Mouse (Mus musculus) spleen, postnatal 0 days (tissue): ENCODE data around the gene Olfr730. TPM values are rescaled to one million over a fixed set of nuclear protein-coding genes. Genes with fewer than 3 reads are reported as not detected.

Experiments
- polyA plus RNA-seq: library from polyadenylated mRNA; unstranded; fragments of >200 nt; fragmentation: Nextera tagmentation; extraction: Ambion mirVana; gene quantifications from 2 replicates; pipeline ENCODE4 v1.2.1, GENCODE M21; 2015

Olfr730 gene
- not detected in 2 replicates for polyA plus RNA-seq

DNA sequence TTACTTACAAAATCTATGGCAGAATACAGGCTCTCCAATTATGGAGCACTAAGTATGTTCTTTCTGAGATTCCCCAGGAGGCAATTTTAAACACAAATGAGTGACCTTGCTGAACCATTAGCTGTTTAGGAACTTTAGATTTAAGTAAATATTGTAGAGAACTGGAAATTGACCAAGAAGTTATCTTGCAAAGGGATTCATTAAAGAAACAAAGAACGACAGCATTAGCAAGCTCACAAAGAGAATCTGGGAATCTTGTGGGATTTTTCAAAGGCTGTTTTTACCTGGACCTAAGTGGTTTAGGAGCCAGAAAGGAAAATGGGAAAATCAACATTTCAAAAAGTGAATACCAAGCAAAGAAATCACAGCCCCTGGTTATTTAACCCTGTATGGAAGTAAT is at the start of gene Olfr730:
Gene Olfr730 (minus strand): TSS at position 101 of the 400 bp plus-strand sequence.

DNA sequence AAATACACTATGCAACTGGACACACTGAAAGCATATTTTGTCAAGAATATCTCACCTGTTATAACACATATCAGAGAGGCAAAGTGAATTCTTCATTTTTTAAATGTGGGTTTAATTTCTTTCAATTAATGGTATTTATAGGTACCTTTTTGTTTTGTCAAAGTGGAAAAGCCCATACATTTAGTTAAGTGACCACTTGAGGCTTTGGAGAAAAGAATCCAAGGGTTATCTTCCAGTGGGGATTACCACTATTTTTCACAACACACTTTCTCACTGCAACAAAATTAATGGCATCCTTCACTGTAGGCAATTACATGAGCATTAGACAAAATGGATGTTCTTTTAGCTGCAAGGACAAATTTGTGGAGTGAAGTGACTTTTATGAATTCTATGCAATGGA is 35.2 kb downstream of the Olfr730 start, which contains the start of gene Olfr729:
Gene Olfr729 (minus strand): TSS at position 101 of the 400 bp plus-strand sequence.

DNA sequence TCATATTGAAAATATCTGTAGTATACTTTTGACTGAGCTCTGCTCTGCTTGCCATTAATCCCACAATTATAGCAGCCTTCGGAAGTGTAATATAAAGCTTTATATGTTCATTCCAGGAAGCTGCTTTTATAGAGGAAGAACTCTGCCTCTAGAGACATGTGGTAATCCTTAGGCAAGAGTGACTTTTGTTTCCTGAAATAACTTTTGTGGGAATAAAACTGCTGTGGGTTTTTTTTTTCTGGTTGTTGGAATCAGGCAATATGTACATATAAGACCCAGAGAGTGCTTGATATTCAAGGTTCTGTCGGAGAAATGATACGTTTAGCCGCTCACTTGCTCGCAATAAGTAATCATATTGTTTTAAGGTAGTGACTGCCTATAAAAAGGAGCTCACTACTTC is 45.4 kb downstream of the Olfr730 start, which contains the start of gene Olfr728:
Gene Olfr728 (minus strand): TSS at position 101 of the 400 bp plus-strand sequence.

Other genes with a start within 250 kb of the Olfr730 start
- gene Olfr724, start 224.9 kb downstream of the Olfr730 start, polyA plus RNA-seq, result not detected in 2 replicates
- not detected in 2 replicates for gene Olfr725, start 147.8 kb downstream of the Olfr730 start, polyA plus RNA-seq
- not detected in 2 replicates for gene Olfr726, start 97.2 kb downstream of the Olfr730 start, polyA plus RNA-seq
- not detected in 2 replicates for gene Olfr727, start 65.0 kb downstream of the Olfr730 start, polyA plus RNA-seq
- gene Olfr728, start 45.5 kb downstream of the Olfr730 start, polyA plus RNA-seq, result not detected in 2 replicates
- gene Olfr729, start 35.3 kb downstream of the Olfr730 start, polyA plus RNA-seq, result not detected in 2 replicates
- not detected in 2 replicates for gene Olfr731, start 53.7 kb upstream of the Olfr730 start, polyA plus RNA-seq
- not detected in 2 replicates for gene Olfr732, start 96.0 kb upstream of the Olfr730 start, polyA plus RNA-seq
- gene Olfr733, start 113.3 kb upstream of the Olfr730 start, polyA plus RNA-seq, result not detected in 2 replicates
- gene Olfr734, start 138.6 kb upstream of the Olfr730 start, polyA plus RNA-seq, result not detected in 2 replicates
- not detected in 2 replicates for gene Olfr735, start 160.7 kb upstream of the Olfr730 start, polyA plus RNA-seq
- 0.20 and 0.44 TPM in 2 replicates for gene Tlr11, start 169.7 kb upstream of the Olfr730 start, polyA plus RNA-seq
- gene Olfr736, start 193.0 kb upstream of the Olfr730 start, polyA plus RNA-seq, result not detected in 2 replicates
- not detected in 2 replicates for gene Olfr738, start 219.4 kb upstream of the Olfr730 start, polyA plus RNA-seq
- not detected in 2 replicates for gene Olfr739, start 230.4 kb upstream of the Olfr730 start, polyA plus RNA-seq